Mouse (Mus musculus) kidney, adult 2 months (tissue): Measurements from ENCODE around the gene Nhej1.

Experiments used
- CTCF ChIP-seq: fragments of 200-500 bp; conservative IDR thresholded peaks from 2 replicates; pipeline ENCODE4 v1.5.1; 2011; ENCODE audit warnings: low read depth, mild to moderate bottlenecking, control low read depth, low read length, moderate library complexity, mixed read lengths; ENCODE audit not compliant: insufficient read depth, insufficient read length
- POLR2A ChIP-seq: fragments of 200-500 bp; IDR thresholded peaks from one replicate; pipeline ENCODE4 v1.6.1; 2011; ENCODE audit warnings: low read depth, low read length, control low read depth

- TF ChIP-seq POLR2A (no peak), CTCF (no peak)
Observed at GRCm38 (mm10) chr1:75159540-75160255, 34.7 kb upstream of the Nhej1 start.
